Mouse (Mus musculus) layer of hippocampus, adult 11-12 months (tissue): ENCODE results near the gene 4930518I15Rik.
"Not testable (repeated sequence)": the region's sequence is repeated elsewhere in the genome, so short reads cannot be mapped to it uniquely, and the experiment has no call there.

Experiments
- DNase-seq: peaks from one replicate; pipeline ENCODE4 v3.0.0; 2022; ENCODE audit warnings: low spot score

4930518I15Rik gene

DNA sequence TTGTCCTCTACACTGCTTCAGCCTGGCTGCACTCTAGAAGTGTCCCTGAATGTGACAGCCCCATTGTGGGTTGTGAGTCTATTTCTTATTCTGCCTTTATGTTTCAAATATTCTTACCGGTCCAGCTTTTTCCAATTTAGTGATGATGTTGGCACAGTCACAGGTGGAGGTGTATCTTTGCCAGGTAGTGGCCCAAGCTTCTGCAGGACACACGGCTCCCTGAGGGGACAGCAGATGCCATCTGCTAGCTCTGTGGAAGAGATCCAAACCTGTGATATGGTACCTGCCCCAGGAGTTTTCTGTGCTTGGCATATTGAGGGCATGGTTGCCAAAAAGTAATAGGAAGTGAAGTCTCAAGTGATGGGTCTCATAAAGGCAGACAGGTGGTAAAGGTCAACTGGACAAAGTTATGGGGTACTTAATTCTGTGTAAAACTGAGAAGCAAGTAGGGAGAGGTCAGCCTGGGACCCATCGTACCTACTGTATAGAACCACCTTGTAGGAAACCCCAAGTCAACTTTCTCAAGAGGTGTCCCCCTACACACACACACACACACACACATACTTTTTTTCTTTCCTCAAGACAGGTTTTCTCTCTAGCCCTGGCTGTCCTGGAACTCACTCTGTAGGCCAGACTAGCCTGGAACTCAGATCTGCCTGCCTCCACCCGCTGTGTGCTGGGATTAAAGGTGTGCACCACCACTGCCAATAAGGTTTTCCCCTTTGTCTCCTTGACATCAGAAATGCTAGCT lies 17.2 kb upstream of the 4930518I15Rik start:
- DNase-seq = no peak

DNA sequence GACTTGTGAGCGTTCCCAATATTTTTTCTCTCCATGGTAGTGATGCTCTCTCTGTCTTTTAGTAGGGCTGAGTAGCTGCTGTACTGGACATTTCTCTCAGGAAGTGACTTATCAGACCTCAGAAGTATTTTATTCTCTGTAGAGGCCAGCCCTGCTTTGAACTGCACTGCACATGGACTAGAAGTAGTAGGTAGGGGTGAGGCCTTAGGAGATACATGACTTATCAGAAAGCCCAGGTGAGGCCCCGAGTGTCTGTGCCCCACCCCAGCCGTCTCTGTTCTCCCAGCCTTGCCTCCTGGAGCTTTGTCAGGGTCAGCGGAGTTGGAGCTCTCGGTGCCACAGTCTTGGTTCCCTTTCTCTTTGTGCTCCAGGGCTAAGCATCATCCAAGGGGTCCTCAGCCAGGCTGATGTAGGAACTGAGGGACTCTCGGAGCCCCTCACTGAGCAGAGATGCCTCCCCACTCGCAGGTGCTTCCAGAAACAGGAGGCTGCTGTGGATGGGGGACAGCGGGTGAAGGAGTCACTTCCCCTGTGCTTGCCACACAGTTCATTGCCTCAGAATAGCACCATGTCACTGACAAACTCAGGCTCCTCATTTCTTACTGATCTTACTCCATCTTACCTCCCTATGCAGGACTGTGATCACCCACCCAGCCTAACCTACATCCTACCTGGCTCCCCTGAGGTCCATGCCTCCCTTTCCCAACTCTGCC lies 16.5 kb upstream of the 4930518I15Rik start:
- DNase-seq = no peak

- DNase-seq = peak; percentile 35
Measured at GRCm38 (mm10) chr2:156873629-156874028, 15.9 kb upstream of the 4930518I15Rik start.

DNA sequence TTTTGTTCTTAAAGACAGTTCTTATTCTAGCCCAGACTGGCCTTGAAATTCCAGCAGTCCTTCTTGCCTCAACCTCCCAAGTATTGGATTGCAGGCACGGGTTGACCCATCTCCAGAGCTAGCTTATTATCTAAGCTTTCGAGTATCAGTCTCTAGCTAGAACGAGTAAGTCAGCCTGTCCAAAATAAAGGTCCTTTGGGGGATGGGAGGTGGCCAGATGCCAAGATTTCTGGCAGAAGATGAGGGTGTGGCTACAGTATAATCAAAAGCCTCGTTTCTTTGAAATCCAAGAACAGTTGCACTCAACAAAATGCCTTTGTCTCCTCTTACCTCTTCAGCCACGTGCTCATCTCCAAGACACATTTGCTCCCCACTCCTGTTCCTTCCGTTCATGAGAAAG lies 12.8 kb upstream of the 4930518I15Rik start:
- DNase-seq = no peak

GRCm38 (mm10) chr2:156869554-156869953 lies 11.8 kb upstream of the 4930518I15Rik start:
- no peak for DNase-seq

DNA sequence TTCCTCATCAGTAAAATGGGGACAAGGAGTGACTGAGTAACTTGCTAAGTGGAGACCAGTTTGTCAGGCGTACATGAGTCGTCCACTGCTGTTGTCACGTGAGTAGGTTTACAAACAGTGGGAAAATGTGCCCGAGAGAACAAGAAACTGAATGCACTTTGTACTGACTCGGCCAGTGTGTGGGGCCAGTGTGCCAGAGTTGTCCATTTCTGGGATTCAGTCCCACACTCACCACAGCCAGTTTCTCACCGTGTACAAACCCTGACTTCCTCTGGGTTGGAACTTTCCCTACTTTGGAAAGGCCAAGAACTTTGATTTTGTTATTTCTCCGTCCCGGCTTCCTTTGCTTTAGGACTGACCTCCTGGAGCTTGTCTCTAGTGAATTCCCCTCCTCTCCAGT lies 11.2 kb upstream of the 4930518I15Rik start:
- DNase-seq = peak; percentile 25

- no peak for DNase-seq
Measured at GRCm38 (mm10) chr2:156864481-156864880, 6.7 kb upstream of the 4930518I15Rik start.

DNA sequence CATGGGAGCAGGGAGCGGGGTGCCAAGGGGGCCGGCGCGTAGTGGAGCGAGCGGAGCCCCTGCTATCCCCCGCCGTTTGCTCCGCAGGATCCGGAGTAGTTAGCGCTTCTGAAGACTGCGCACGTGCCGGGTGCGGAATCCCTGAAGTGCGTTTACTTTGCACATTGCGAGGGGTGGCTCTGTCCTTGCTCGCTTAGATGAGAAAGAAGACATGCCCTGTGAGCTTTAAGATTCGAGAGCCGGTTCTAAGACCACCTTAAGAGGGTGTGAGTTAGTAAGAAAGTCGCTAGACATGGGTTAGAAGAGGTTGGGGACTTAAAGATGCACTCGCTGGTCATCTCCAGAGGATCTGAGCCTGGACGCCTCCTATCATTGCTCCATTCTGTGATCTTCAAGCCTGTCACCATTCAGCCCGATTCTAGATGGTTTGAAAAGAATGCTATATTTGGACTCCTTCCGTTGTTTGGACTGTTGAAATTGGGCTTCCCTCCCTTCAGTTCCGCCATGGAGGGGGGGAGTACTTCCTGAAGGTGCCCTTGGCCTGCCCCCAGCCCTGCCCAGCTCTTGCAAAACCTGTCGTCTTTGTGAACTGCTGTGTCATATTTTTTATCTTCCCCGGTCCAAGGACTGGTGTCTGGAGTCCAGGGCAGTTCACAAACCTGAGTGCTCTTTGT lies 5.9 kb upstream of the 4930518I15Rik start:
- no peak for DNase-seq

GRCm38 (mm10) chr2:156862772-156863486 lies 5.2 kb upstream of the 4930518I15Rik start, which contains the start of gene Rab5if:
Gene Rab5if, plus strand, starts transcription at chr2:156863128.
- peak; percentile 97 for DNase-seq

DNA sequence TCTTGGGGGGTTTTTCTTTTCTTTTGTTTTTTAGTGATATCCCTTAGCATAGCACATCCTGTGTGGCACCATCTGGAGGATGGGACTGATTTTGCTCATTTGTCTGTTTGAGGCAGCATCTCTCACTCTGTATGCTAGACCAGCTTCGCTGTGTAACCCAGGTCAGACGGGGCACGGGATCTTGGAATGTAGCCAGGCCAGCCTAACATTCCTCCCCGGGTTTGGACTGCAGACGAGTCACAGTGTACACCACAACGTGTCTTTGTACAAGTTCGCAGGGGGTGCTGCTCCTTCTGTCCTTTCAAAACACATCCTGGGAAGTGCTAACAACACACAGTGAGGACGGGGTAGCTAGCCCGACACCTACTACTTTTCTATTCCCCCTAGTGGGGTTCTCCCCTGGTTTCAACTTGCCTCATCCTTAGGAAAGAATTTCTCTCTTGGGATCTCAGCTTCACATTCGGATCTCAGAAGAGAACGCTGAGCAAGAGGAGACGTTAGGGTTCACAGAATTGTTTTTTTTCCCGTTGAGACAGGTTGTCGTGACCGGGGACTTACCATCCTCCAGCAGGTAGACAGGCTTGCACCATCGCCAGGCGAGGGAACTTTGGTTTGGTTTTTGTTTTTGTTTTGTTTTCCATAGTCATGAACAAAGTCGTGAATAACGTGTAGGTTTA lies 4.4 kb upstream of the 4930518I15Rik start:
- DNase-seq = no peak

DNA sequence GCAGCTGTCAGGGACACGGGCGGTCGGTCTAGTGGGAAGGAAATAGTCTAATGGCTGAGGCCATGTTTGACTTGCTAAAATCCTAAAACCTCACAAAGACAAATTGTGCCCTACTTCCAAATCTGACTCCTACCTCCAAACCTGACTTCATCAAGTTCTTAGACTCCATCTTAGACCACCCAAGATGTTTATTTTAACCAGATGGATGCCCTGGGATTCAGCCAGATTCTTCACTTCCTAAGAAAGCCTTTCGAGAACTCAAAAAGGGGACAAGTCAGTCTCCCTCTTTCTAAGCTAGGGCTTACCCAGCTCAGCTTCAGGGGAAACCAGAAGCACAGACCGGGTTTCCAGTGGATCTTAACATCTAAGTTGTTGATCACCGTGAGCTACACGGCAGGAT lies 925 bp upstream of the 4930518I15Rik start:
- no peak for DNase-seq

DNA sequence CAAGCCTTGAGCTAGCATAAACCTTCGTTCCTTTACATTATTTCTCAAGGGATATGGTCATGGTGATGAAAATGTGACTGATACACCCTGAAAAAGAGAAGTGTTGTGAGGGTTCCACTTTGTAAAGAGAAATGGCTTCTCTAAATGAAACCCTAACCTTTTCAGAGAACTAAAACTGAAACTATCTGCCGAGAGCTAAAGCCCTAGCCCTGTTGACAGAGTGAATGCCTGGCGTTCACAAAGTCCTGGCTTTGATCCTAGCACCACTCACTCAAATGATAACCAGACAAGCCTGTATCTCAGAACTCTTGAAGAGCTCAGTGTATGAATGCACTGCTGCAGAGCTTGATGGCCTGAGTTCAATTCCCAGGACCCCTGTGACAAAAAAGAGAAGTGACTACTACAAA lies 358 bp downstream of the 4930518I15Rik start:
- no peak for DNase-seq

- DNase-seq = no peak
Measured at GRCm38 (mm10) chr2:156856311-156856710, 1.4 kb downstream of the 4930518I15Rik start.

DNA sequence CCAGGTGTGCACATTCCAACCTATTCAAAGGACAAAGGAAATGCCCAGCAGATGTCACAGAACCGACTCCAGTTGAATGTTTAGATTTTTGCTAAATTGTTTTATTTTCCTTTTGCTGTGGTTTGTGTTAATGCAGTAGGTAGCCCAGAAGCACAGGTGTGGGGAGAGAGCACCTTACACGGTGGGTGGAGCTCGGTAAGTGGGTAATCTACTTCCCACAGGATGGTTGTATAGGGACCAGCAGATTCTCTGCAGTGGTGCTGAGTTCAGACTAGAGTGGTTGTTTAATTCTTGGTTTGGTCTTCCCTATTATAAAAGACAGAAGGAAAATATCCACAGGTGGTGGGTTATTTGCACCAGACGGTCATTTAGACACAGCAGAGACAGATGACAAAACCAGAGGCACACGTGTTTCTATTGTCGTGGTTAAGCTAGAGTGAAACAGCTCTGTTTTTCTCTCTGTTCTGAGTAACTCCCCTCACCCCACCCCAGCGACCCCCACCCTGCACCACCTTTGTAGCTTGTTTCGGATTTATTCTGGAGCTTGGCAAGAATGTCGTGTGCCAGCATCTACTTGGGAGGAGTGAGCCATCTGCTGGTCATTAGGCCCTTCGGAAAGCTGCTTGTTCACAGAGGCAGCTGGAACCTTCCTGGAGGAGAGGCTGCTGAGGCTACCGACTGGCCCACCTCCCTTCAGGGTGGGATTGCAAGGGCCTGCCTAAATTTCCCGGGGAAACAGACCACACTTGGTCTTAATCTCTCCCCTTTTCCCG lies 3.6 kb downstream of the 4930518I15Rik start:
- peak; percentile 56 for DNase-seq

DNA sequence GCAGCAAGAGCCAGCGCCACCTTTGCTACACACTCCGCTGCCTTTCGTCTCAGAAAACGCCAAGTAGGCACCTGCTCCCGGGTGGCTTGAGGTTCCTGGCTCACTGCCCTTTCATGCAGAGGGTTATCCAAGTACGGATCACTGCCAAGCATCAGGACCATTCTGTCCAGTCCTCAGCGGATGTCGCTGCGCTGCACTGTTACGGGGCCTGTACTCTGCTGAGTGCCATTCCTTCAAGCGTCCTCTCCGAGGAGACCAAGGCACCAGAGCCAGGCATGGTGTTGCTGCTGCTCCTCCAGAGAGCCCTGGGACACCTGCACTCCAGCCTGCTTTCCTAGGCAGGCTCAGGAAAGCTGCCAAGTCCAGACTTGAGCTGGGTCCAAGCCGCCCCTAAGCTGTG lies 4.2 kb downstream of the 4930518I15Rik start:
- not testable (repeated sequence) for DNase-seq

DNA sequence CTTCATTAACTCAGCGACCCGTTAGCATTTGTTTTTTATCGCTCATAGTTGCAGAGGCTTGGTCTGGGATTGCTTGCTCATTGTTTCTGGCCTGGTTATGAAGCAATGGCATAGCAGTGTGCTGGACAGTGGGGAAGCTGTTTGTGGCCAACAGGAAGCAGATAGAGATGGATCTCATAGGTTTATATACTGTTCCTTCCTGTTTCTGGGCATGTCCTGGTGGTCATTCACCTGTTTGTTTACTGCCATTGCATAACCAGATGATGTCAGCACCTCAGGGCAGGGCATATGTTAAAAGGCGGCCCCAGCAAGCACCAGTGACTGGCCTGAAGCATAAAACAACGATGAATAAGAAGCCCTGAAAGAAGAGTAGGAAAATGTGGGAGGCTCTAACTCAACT lies 7.2 kb downstream of the 4930518I15Rik start:
- no peak for DNase-seq

DNA sequence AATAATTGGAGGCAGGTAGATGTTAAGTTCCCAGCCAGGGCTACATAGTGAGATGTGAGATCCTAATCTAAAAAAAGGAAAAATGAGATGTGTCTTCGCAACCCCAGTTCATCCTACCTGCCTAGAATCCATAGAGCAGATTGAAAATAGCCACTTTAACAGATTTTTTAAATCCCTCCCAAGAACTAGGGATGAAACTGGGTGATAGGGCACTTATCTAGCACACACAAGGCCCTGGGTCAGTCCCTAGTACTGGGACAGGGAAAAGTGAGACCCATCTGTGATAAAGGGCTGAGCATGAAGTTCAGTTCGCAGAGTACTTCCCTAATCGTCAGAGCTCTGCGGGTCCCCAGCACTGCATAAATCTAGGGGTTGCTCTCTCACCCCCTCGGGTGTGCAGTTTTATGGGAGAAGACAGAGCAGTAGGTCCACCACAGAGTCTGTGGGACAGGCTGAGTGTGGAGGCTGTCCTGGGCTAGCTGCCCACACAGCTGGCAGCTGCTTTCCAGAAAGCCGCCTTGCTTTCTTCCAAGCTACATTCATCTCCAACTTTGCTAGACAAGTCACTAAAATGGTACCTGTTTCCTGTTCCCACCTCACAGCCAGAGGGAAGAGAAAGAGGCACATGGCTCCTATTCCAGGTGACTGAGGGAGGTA lies 9.1 kb downstream of the 4930518I15Rik start:
- DNase-seq = no peak

- no peak for DNase-seq
Measured at GRCm38 (mm10) chr2:156847653-156848052, 10.1 kb downstream of the 4930518I15Rik start.

- no peak for DNase-seq
Measured at GRCm38 (mm10) chr2:156844715-156845114, 13.0 kb downstream of the 4930518I15Rik start.

DNA sequence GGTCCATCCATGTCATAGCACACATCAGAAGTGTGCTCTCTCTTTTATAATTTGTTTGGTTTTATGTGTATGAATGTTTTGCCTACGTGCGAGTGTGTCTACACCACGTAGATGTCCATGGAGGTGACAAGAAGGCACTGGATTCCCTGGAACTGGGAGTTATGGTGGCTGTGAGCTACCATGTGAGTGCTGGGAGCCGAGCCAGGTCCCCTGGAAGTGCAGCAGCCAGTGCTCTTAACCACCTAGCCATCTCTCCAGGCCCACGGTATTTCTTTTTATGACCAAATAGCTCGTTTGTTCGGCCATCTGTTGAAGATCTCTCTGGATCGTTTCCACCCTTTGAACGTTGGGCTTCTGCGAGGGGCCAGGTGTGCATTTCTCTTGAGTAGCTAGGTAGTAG lies 14.4 kb downstream of the 4930518I15Rik start:
- DNase-seq = no peak
